Mouse (Mus musculus) liver, embryonic 15.5 days (tissue): ENCODE data around the gene Slc29a3. TPM values are rescaled to one million over a fixed set of nuclear protein-coding genes. Genes with fewer than 3 reads are reported as not detected.

Experiments
- ATAC-seq: fragments of 200-750 bp; cut with Nextera tagmentation; 2 replicates; pipeline ENCODE4 v1.8.0; 2017; ENCODE audit warnings: moderate number of reproducible peaks, mild to moderate bottlenecking, moderate library complexity; ENCODE audit not compliant: insufficient read depth
- H3K27ac ChIP-seq: fragments of 300-500 bp; sonication (generic); replicated peaks from 2 replicates; pipeline ENCODE4 v1.5.1; 2015; ENCODE audit warnings: mild to moderate bottlenecking, inconsistent platforms
- H3K27me3 ChIP-seq: fragments of 300-500 bp; sonication (generic); 2 replicates; pipeline ENCODE4 v1.6.1; 2015; ENCODE audit warnings: mild to moderate bottlenecking, inconsistent platforms
- H3K36me3 ChIP-seq: fragments of 300-500 bp; sonication (generic); replicated peaks from 2 replicates; pipeline ENCODE4 v1.6.1; 2015; ENCODE audit warnings: moderate library complexity, mild to moderate bottlenecking, inconsistent platforms
- H3K4me1 ChIP-seq: fragments of 300-500 bp; sonication (generic); replicated peaks from 2 replicates; pipeline ENCODE4 v1.6.1; 2015; ENCODE audit warnings: inconsistent platforms
- H3K4me2 ChIP-seq: fragments of 300-500 bp; sonication (generic); 2 replicates; pipeline ENCODE4 v1.6.1; 2015; ENCODE audit warnings: moderate library complexity, mild to moderate bottlenecking, inconsistent platforms
- H3K4me3 ChIP-seq: fragments of 300-500 bp; sonication (generic); replicated peaks from 2 replicates; pipeline ENCODE4 v1.5.1; 2015; ENCODE audit warnings: mild to moderate bottlenecking, inconsistent platforms
- H3K9ac ChIP-seq: fragments of 300-500 bp; sonication (generic); 2 replicates; pipeline ENCODE4 v1.6.1; 2015; ENCODE audit warnings: moderate library complexity, mild to moderate bottlenecking, inconsistent platforms
- H3K9me3 ChIP-seq: fragments of 300-500 bp; sonication (generic); replicated peaks from 2 replicates; pipeline ENCODE4 v1.6.1; 2016; ENCODE audit warnings: inconsistent platforms
- WGBS: fragments of 180-500 bp; shearing (Covaris S2); methylation state at CpG from one replicate; pipeline ENCODE4 v1.1.7; 2015; ENCODE audit warnings: mixed read lengths; ENCODE audit not compliant: insufficient replicate concordance; 5-methylcytosine and 5-hydroxymethylcytosine counted together
- polyA plus RNA-seq: library from polyadenylated mRNA; unstranded; fragments of >200 nt; fragmentation: Nextera tagmentation; extraction: Ambion mirVana; gene quantifications from 2 replicates; pipeline ENCODE4 v1.2.1, GENCODE M21; 2015

The Slc29a3 gene
- polyA plus RNA-seq, 1 experiment from 2014 or later: 3.7 TPM

GRCm38 (mm10) chr10:60691671-60692390 lies 60.8 kb downstream of the Slc29a3 start:
- H3K36me3 ChIP-seq: no peaks in the 10 kb centered on the region
- no peak overlapping the region for H3K27ac ChIP-seq
- ATAC-seq: no peak
- no peak overlapping the region for H3K4me2 ChIP-seq
- no peak overlapping the region for H3K4me3 ChIP-seq
- peaks cover 39% of the 10 kb centered on the region for H3K27me3 ChIP-seq
- no peak overlapping the region for H3K9ac ChIP-seq
- H3K4me1 ChIP-seq: 0 out of 2 replicates have a peak, but pooled peaks cover 4% of the 10 kb centered on the region
- no peaks in the 10 kb centered on the region for H3K9me3 ChIP-seq
- WGBS: 50% methylated on average over 20 of the region's 20 CpGs

GRCm38 (mm10) chr10:60690960-60691359 lies 61.6 kb downstream of the Slc29a3 start:
- H3K27me3 ChIP-seq: peaks cover 47% of the 10 kb centered on the region
- H3K9ac ChIP-seq: no peak overlapping the region
- H3K9me3 ChIP-seq: no peaks in the 10 kb centered on the region
- no peak overlapping the region for H3K4me2 ChIP-seq
- no peaks in the 10 kb centered on the region for H3K36me3 ChIP-seq
- H3K4me3 ChIP-seq: no peak overlapping the region
- WGBS: 24% methylated on average over 6 of the region's 6 CpGs
- H3K27ac ChIP-seq: no peak overlapping the region
- 0 out of 2 replicates have a peak, but pooled peaks cover 10% of the 10 kb centered on the region for H3K4me1 ChIP-seq
- no peak for ATAC-seq

- 54% methylated on average over 4 of the region's 4 CpGs for WGBS
- no peak for ATAC-seq
- no peak overlapping the region for H3K27ac ChIP-seq
- H3K9ac ChIP-seq: no peak overlapping the region
- no peaks in the 10 kb centered on the region for H3K36me3 ChIP-seq
- no peak overlapping the region for H3K4me2 ChIP-seq
- no peaks in the 10 kb centered on the region for H3K9me3 ChIP-seq
- 0 out of 2 replicates have a peak, but pooled peaks cover 10% of the 10 kb centered on the region for H3K4me1 ChIP-seq
- no peak overlapping the region for H3K4me3 ChIP-seq
- peaks cover 63% of the 10 kb centered on the region for H3K27me3 ChIP-seq
Measured at GRCm38 (mm10) chr10:60689396-60689795, 63.2 kb downstream of the Slc29a3 start.

GRCm38 (mm10) chr10:60687011-60687776 lies 65.4 kb downstream of the Slc29a3 start:
- Histone ChIP-seq H3K4me3 (peak overlapping the region; percentile 45), H3K27ac (no peak overlapping the region), H3K9ac (no peak overlapping the region), H3K4me1 (0 out of 2 replicates have a peak, but pooled peaks cover 10% of the 10 kb centered on the region), H3K36me3 (no peaks in the 10 kb centered on the region), H3K4me2 (peak overlapping the region; percentile 66), H3K27me3 (peaks cover 77% of the 10 kb centered on the region), H3K9me3 (no peaks in the 10 kb centered on the region)
- WGBS: under 1% methylated on average over 76 of the region's 76 CpGs
- ATAC-seq: no peak

- peaks cover 77% of the 10 kb centered on the region for H3K27me3 ChIP-seq
- no peaks in the 10 kb centered on the region for H3K9me3 ChIP-seq
- no peak overlapping the region for H3K27ac ChIP-seq
- 1% methylated on average over 37 of the region's 37 CpGs for WGBS
- H3K4me2 ChIP-seq: peak overlapping the region; percentile 66
- H3K4me3 ChIP-seq: peak overlapping the region; percentile 45; the same call in 1 of the 2 replicates
- H3K36me3 ChIP-seq: no peaks in the 10 kb centered on the region
- H3K4me1 ChIP-seq: 0 out of 2 replicates have a peak, but pooled peaks cover 10% of the 10 kb centered on the region
- H3K9ac ChIP-seq: no peak overlapping the region
- no peak for ATAC-seq
Measured at GRCm38 (mm10) chr10:60686641-60686975, 66.0 kb downstream of the Slc29a3 start.

- Histone ChIP-seq H3K27me3 (peaks cover 77% of the 10 kb centered on the region), H3K9me3 (no peaks in the 10 kb centered on the region), H3K9ac (no peak overlapping the region), H3K4me1 (0 out of 2 replicates have a peak, but pooled peaks cover 10% of the 10 kb centered on the region), H3K4me3 (peak overlapping the region; percentile 45; the same call in 1 of the 2 replicates), H3K36me3 (no peaks in the 10 kb centered on the region), H3K4me2 (peak overlapping the region; percentile 66; the same call in 1 of the 2 replicates), H3K27ac (no peak overlapping the region)
- no peak for ATAC-seq
- 6% methylated on average over 50 of the region's 50 CpGs for WGBS
Measured at GRCm38 (mm10) chr10:60685764-60686640, 66.6 kb downstream of the Slc29a3 start.

- Histone ChIP-seq H3K36me3 (no peaks in the 10 kb centered on the region), H3K27ac (no peak overlapping the region), H3K4me2 (no peak overlapping the region), H3K9ac (no peak overlapping the region), H3K4me3 (no peak overlapping the region), H3K9me3 (no peaks in the 10 kb centered on the region), H3K27me3 (peaks cover 9% of the 10 kb centered on the region; the same call in 1 of the 2 replicates), H3K4me1 (no peaks in the 10 kb centered on the region)
- ATAC-seq: no peak
- WGBS: 61% methylated on average over 3 of the region's 3 CpGs
Measured at GRCm38 (mm10) chr10:60678926-60679325, 73.7 kb downstream of the Slc29a3 start.

- no peak overlapping the region for H3K4me2 ChIP-seq
- no peak overlapping the region for H3K4me3 ChIP-seq
- H3K27me3 ChIP-seq: no peaks in the 10 kb centered on the region
- WGBS: 56% methylated on average over 4 of the region's 4 CpGs
- no peaks in the 10 kb centered on the region for H3K4me1 ChIP-seq
- no peak overlapping the region for H3K9ac ChIP-seq
- no peak for ATAC-seq
- H3K9me3 ChIP-seq: no peaks in the 10 kb centered on the region
- no peak overlapping the region for H3K27ac ChIP-seq
- no peaks in the 10 kb centered on the region for H3K36me3 ChIP-seq
Measured at GRCm38 (mm10) chr10:60677319-60677718, 75.3 kb downstream of the Slc29a3 start.

GRCm38 (mm10) chr10:60670166-60670565 lies 82.4 kb downstream of the Slc29a3 start:
- H3K36me3 ChIP-seq: no peaks in the 10 kb centered on the region
- H3K27me3 ChIP-seq: no peaks in the 10 kb centered on the region
- ATAC-seq: no peak
- H3K4me1 ChIP-seq: no peaks in the 10 kb centered on the region
- H3K27ac ChIP-seq: no peak overlapping the region
- H3K9ac ChIP-seq: no peak overlapping the region
- no peak overlapping the region for H3K4me2 ChIP-seq
- H3K9me3 ChIP-seq: no peaks in the 10 kb centered on the region
- no peak overlapping the region for H3K4me3 ChIP-seq
- WGBS: 22% methylated on average over 8 of the region's 8 CpGs

GRCm38 (mm10) chr10:60668591-60668990 lies 84.0 kb downstream of the Slc29a3 start:
- Histone ChIP-seq H3K27ac (no peak overlapping the region), H3K9me3 (no peaks in the 10 kb centered on the region), H3K4me1 (no peaks in the 10 kb centered on the region), H3K27me3 (no peaks in the 10 kb centered on the region), H3K36me3 (no peaks in the 10 kb centered on the region), H3K9ac (no peak overlapping the region), H3K4me2 (no peak overlapping the region), H3K4me3 (no peak overlapping the region)
- 67% methylated on average over 3 of the region's 3 CpGs for WGBS
- no peak for ATAC-seq
